Comparison of ENCODE assay signal across 8 mouse cellular contexts in the genomic region with DNA sequence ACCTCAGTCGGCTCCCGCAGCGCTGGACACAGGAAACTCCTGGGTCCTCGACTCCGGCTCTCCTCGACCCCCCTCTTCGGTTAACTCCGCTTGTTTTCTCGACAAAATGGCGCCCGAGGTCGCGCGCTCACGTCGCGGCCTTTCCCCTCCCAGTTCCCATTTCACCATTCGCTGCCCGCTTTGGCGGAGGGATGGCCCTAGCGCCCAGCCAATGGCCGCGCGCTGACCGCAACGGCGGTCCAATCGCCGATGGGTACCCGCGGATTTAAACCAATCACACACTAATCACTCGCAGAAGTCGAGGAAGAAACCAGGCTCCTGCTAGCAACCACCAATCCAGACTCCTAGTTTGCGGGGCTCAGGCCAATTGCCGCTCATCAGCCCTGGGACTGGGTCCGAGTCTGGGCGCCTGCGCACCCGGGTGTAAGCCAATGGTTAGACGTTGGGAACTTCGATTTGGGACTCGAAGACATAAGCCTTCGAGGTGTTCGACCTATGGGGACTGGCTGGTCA. TPM values are rescaled to one million over a fixed set of nuclear protein-coding genes. Genes with fewer than 3 reads are reported as not detected.
DNase-seq lines count a peak whose midpoint lies in the region; ATAC-seq lines count a peak whose summit lies in the region.

Cnot1 (minus strand) TSS at position 134 of the 513 bp plus-strand sequence.

- no peaks in the 10 kb centered on the region for H3K27me3 ChIP-seq in hindbrain, embryonic 15.5 days

- ATAC-seq in hindbrain, embryonic 15.5 days (ENCODE audit: low FRiP score, low read depth): peak; percentile 96

- H3K36me3 ChIP-seq in hindbrain, embryonic 15.5 days: no peaks in the 10 kb centered on the region

- DNase-seq in T-cell, adult 2 months (ENCODE audit: low spot score): peak; percentile 98
- peak; percentile 95 for DNase-seq in cerebellum, postnatal 36 days
- peak; percentile 98 to 99 for DNase-seq in frontal cortex, postnatal 36 days (ENCODE audit: low spot score in 2 of 2)
- peak; percentile 97 for DNase-seq in left cerebral cortex, adult 11 months (ENCODE audit: low spot score)
- DNase-seq in lung, postnatal 4 days: peak; percentile 98 to 99
- DNase-seq in retina, postnatal 7 days (ENCODE audit: low read depth, low spot score): peak; percentile 94
- peak; percentile 92 for DNase-seq in urinary bladder, adult 2 months (ENCODE audit: low spot score)

- H3K27ac ChIP-seq in hindbrain, embryonic 15.5 days (replicated peaks): peak within 1 kb of the TSS; percentile 94

- H3K4me3 ChIP-seq in hindbrain, embryonic 15.5 days: peak within 1 kb of the TSS; percentile 78

- 0% methylated on average over 44 of the region's 44 CpGs for WGBS in hindbrain, embryonic 15.5 days

- peak within 1 kb of the TSS; percentile 93 for H3K4me2 ChIP-seq in hindbrain, embryonic 15.5 days

- no peaks in the 10 kb centered on the region for H3K9me3 ChIP-seq in hindbrain, embryonic 15.5 days

- peaks cover 23% of the 10 kb centered on the region for H3K4me1 ChIP-seq in hindbrain, embryonic 15.5 days (replicated peaks)

- H3K9ac ChIP-seq in hindbrain, embryonic 15.5 days: peak within 1 kb of the TSS; percentile 85

RNA-seq across cellular contexts. Expression of gene Cnot1, which starts in this region (rescaled TPM):
- 37.3 and 39.2 TPM in 2 replicates for polyA plus RNA-seq in hindbrain, embryonic 15.5 days (2015; fragmentation: Nextera tagmentation; extraction: Ambion mirVana)
- polyA plus RNA-seq in urinary bladder, adult 2 months (2012; rRNA removed): 52.5 and 62.5 TPM in 2 replicates

Comparison
In these comparisons a context has a peak if more than half of its experiments do, and no peak if none do; other contexts are left out.
1. Peak in every context shown above with its lines: DNase-seq, ATAC-seq, H3K4me3 ChIP-seq and H3K27ac ChIP-seq.